In genomic region chr1:39368267-39368841, GRCm38 (mm10) we compare ENCODE assay signal across 8 mouse cellular contexts. TPM values are rescaled to one million over a fixed set of nuclear protein-coding genes. Genes with fewer than 3 reads are reported as not detected.
DNase-seq lines count a peak whose midpoint lies in the region; ATAC-seq and TF ChIP-seq lines count a peak whose summit lies in the region.

No protein-coding gene starts in this region.

- no peak for TF ChIP-seq CTCF in G1E (IDR thresholded peaks at IDR 0.05; ENCODE audit: low read depth, low read length)
- TF ChIP-seq CTCF in kidney, postnatal 0 days (IDR thresholded peaks at IDR 0.05; ENCODE audit: low read depth), result no peak

- DNase-seq in kidney, adult 18-20 months, result peak; percentile 20
- no peak for DNase-seq in kidney, postnatal 14 days
- DNase-seq in G1E (ENCODE audit: low spot score), result no peak
- DNase-seq in forebrain, embryonic 11.5 days (ENCODE audit: low spot score), result no peak
- DNase-seq in kidney, postnatal 0 days (ENCODE audit: low spot score), result peak; percentile 54
- DNase-seq in urinary bladder, postnatal 25 days (ENCODE audit: low spot score), result no peak
- DNase-seq in T-cell, adult 2 months (ENCODE audit: low spot score), result no peak

- WGBS in forebrain, embryonic 11.5 days, result under 1% methylated on average over 34 of the region's 34 CpGs
- whole genome bisulfite sequencing in kidney, postnatal 0 days, result under 1% methylated on average over 34 of the region's 34 CpGs
- under 1% methylated on average over 34 of the region's 34 CpGs for WGBS in midbrain, embryonic 15.5 days

- peaks cover 42% of the 10 kb centered on the region for H3K4me1 ChIP-seq in G1E (ENCODE audit: insufficient read depth, low read depth, low read length)
- peaks cover 5% of the 10 kb centered on the region for H3K4me1 ChIP-seq in forebrain, embryonic 11.5 days (replicated peaks; ENCODE audit: control insufficient read depth, insufficient read depth, low read length)
- 0 out of 2 replicates have a peak, but pooled peaks cover 6% of the 10 kb centered on the region for H3K4me1 ChIP-seq in kidney, postnatal 0 days (replicated peaks; ENCODE audit: insufficient read depth, low read length)
- H3K4me1 ChIP-seq in midbrain, embryonic 15.5 days, result peaks cover 19% of the 10 kb centered on the region

- peak overlapping the region; percentile 87 for H3K4me2 ChIP-seq in forebrain, embryonic 11.5 days (ENCODE audit: low read depth, low read length, severe bottlenecking)
- peak overlapping the region; percentile 86 for H3K4me2 ChIP-seq in kidney, postnatal 0 days (ENCODE audit: low read length)
- peak overlapping the region; percentile 75 for H3K4me2 ChIP-seq in midbrain, embryonic 15.5 days

- peaks cover 21% of the 10 kb centered on the region for H3K27me3 ChIP-seq in G1E (ENCODE audit: insufficient read depth, low read length)
- no peaks in the 10 kb centered on the region for H3K27me3 ChIP-seq in forebrain, embryonic 11.5 days (ENCODE audit: control insufficient read depth, insufficient read depth, low read length)
- no peaks in the 10 kb centered on the region for H3K27me3 ChIP-seq in kidney, postnatal 0 days (ENCODE audit: insufficient read depth, low read length)
- no peaks in the 10 kb centered on the region for H3K27me3 ChIP-seq in midbrain, embryonic 15.5 days (replicated peaks)

- H3K4me3 ChIP-seq in G1E (ENCODE audit: low read depth, low read length), result peak overlapping the region; percentile 86
- H3K4me3 ChIP-seq in forebrain, embryonic 11.5 days (ENCODE audit: low read depth, low read length), result peak overlapping the region; percentile 94
- peak overlapping the region; percentile 89 for H3K4me3 ChIP-seq in kidney, postnatal 0 days (replicated peaks; ENCODE audit: low read depth, low read length)
- H3K4me3 ChIP-seq in midbrain, embryonic 15.5 days, result peak overlapping the region; percentile 66

- peak overlapping the region; percentile 98 for H3K9ac ChIP-seq in forebrain, embryonic 11.5 days (ENCODE audit: low read length)
- H3K9ac ChIP-seq in kidney, postnatal 0 days (ENCODE audit: low read depth, low read length), result peak overlapping the region; percentile 95
- peak overlapping the region; percentile 92 for H3K9ac ChIP-seq in midbrain, embryonic 15.5 days

- H3K27ac ChIP-seq in forebrain, embryonic 11.5 days (ENCODE audit: low read depth, low read length), result peak overlapping the region; percentile 74
- H3K27ac ChIP-seq in kidney, postnatal 0 days, result peak overlapping the region; percentile 90
- H3K27ac ChIP-seq in midbrain, embryonic 15.5 days, result peak overlapping the region; percentile 93

- H3K9me3 ChIP-seq in G1E (replicated peaks), result no peaks in the 10 kb centered on the region
- H3K9me3 ChIP-seq in forebrain, embryonic 11.5 days (ENCODE audit: control insufficient read depth, low read length), result no peaks in the 10 kb centered on the region
- no peaks in the 10 kb centered on the region for H3K9me3 ChIP-seq in kidney, postnatal 0 days (replicated peaks; ENCODE audit: low read length)
- no peaks in the 10 kb centered on the region for H3K9me3 ChIP-seq in midbrain, embryonic 15.5 days

- no peak for ATAC-seq in G1E (ENCODE audit: extremely low read depth, insufficient number of reproducible peaks, low FRiP score, poor library complexity, severe bottlenecking)
- ATAC-seq in forebrain, embryonic 11.5 days (replicated peaks; ENCODE audit: low FRiP score), result peak; percentile 28; the same call in 1 of the 2 replicates
- peak; percentile 41 for ATAC-seq in kidney, postnatal 0 days (replicated peaks; ENCODE audit: low FRiP score, low read depth)
- peak; percentile 63 for ATAC-seq in midbrain, embryonic 15.5 days (replicated peaks)

- H3K36me3 ChIP-seq in G1E (replicated peaks), result peaks cover 53% of the 10 kb centered on the region
- peaks cover 18% of the 10 kb centered on the region; the same call in 1 of the 2 replicates for H3K36me3 ChIP-seq in forebrain, embryonic 11.5 days (ENCODE audit: control insufficient read depth, insufficient read depth, low read length)
- peaks cover 34% of the 10 kb centered on the region for H3K36me3 ChIP-seq in kidney, postnatal 0 days (ENCODE audit: insufficient read depth, low read length)
- peaks cover 33% of the 10 kb centered on the region; the same call in 1 of the 2 replicates for H3K36me3 ChIP-seq in midbrain, embryonic 15.5 days (replicated peaks)

RNA-seq across cellular contexts. Expression of gene Rpl31, which starts 0.7 kb away (rescaled TPM):
- 2,463 and 2,512 TPM in 2 replicates for total RNA-seq in G1E (2014; fragmentation: Nextera tagmentation)
- 739 and 825 TPM in 2 replicates for total RNA-seq in G1E (2017)
- 438 and 479 TPM in 2 replicates for polyA plus RNA-seq in G1E (2012)
- polyA plus RNA-seq in forebrain, embryonic 11.5 days (2014; fragmentation: Nextera tagmentation; extraction: Ambion mirVana), result 441 and 442 TPM in 2 replicates
- 566 and 696 TPM in 2 replicates for polyA plus RNA-seq in kidney, postnatal 0 days (2015; fragmentation: Nextera tagmentation; extraction: Ambion mirVana)
- 250 and 292 TPM in 2 replicates for polyA plus RNA-seq in midbrain, embryonic 15.5 days (2015; fragmentation: Nextera tagmentation; extraction: Ambion mirVana)

Comparison
In these comparisons a context has a peak if more than half of its experiments do, and no peak if none do; other contexts are left out.
1. DNase-seq: peak in kidney, adult 18-20 months (single experiment) and kidney, postnatal 0 days (single experiment); none in kidney, postnatal 14 days (single experiment), G1E (single experiment), forebrain, embryonic 11.5 days (single experiment), urinary bladder, postnatal 25 days (single experiment) and T-cell, adult 2 months (single experiment).
2. Peak in every context shown above with its lines, with median percentiles within 50 percentile points of each other: H3K4me3 ChIP-seq, H3K27ac ChIP-seq, H3K4me2 ChIP-seq and H3K9ac ChIP-seq.